Mouse (Mus musculus): ENCODE data around the gene Igsf9. TPM values are rescaled to one million over a fixed set of nuclear protein-coding genes. Genes with fewer than 3 reads are reported as not detected.

The Igsf9 gene
- polyA plus RNA-seq, 1 experiment from 2014 or later = 45.7 TPM

DNA sequence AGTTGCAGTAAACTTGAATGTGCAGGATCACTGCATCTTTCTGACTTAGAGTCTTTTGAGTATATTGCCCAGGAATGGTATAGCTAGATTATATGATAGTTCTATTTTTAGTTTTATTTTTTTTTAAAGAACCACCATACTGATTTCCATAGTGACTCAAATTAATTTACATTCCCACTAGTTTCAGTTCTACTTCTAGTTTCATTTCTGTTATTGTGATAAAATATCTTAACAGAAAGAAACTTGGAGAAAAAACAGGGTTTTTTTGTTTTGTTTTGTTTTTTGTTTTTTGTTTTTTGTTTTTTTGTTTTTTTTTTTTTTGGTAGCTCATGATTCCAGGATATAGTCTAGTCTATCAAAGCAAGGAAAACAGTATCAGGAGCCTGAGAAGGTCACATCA, 8.7 kb upstream of the Igsf9 start:
- no peaks in the 10 kb centered on the region for H3K36me3 ChIP-seq
- no peaks in the 10 kb centered on the region for H3K4me1 ChIP-seq (replicated peaks)
- H3K27ac ChIP-seq (replicated peaks) = no peak overlapping the region
- H3K9me3 ChIP-seq = no peaks in the 10 kb centered on the region
- H3K4me3 ChIP-seq = no peak overlapping the region
- no peak overlapping the region for H3K4me2 ChIP-seq
- H3K27me3 ChIP-seq = no peaks in the 10 kb centered on the region
- ATAC-seq (ENCODE audit: low FRiP score, low read depth) = no peak
- H3K9ac ChIP-seq = no peak overlapping the region

DNA sequence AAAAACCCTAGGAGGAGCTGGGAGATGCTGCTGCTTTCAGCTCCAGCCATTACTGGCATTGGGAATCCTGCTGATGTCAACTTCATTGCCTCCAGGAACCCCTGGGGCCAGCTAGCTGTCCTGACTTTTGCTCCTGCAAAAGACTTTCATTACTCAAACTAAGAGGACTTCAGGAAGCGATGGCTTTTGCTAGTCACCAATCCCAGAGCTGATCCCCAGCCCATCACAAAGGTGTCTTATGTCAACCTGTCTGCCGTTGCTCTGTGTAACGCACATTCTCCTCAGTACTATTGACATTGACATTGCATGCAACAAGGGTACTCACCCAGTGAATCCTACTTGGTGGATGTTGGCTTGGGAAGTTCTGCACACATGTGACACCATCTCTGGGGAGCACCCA, 7.4 kb upstream of the Igsf9 start:
- Histone ChIP-seq H3K27ac (replicated peaks) (no peak overlapping the region), H3K4me1 (replicated peaks) (no peaks in the 10 kb centered on the region), H3K4me2 (no peak overlapping the region), H3K27me3 (no peaks in the 10 kb centered on the region), H3K36me3 (no peaks in the 10 kb centered on the region), H3K9me3 (no peaks in the 10 kb centered on the region), H3K9ac (no peak overlapping the region), H3K4me3 (no peak overlapping the region)
- ATAC-seq (ENCODE audit: low FRiP score, low read depth) = no peak
- WGBS = 85% methylated on average over 3 of the region's 3 CpGs

DNA sequence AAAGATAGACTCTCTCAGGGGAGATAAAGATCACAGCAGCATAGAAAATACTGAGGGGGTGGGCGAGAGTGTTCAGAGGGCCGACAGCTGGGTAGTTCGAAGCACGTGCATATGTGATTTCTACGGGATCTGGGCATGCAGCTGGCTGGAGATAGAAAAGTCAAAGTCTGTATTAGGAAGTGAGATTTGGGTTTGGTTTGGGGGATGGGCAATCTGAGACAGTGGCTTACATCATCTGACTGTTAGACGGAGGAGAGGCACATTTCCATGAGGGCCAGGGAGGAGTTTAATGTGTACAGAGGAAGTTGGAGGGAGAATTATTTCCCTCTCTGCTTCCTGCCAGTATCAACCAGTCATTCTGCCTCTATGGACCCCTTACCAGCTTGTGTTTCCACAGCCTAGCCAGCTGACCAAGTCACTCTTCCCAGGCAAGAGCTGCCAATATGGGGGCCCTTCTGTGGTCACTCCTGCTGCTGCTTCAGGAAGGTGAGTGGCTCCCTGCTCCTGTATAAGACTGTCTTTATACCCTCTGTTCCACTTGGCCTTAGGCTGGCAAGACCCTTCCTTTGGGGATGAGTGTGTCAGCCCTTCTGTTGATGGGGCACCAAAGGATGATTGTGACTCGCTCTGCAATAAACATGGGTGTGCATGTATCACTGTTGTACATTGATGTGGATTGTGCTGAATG, 6.4 kb upstream of the Igsf9 start, which contains the start of gene Slamf9:
Gene Slamf9, plus strand, starts transcription at position 305 of the 688 bp plus-strand sequence.
- H3K27me3 ChIP-seq = no peaks in the 10 kb centered on the region
- H3K4me1 ChIP-seq (replicated peaks) = no peaks in the 10 kb centered on the region
- H3K4me2 ChIP-seq = no peak within 1 kb of the TSS
- 70% methylated on average over 7 of the region's 7 CpGs for WGBS
- ATAC-seq (ENCODE audit: low FRiP score, low read depth) = no peak
- no peaks in the 10 kb centered on the region for H3K36me3 ChIP-seq
- H3K9ac ChIP-seq = no peak within 1 kb of the TSS
- no peak within 1 kb of the TSS for H3K27ac ChIP-seq (replicated peaks)
- H3K9me3 ChIP-seq = no peaks in the 10 kb centered on the region
- no peak within 1 kb of the TSS for H3K4me3 ChIP-seq

DNA sequence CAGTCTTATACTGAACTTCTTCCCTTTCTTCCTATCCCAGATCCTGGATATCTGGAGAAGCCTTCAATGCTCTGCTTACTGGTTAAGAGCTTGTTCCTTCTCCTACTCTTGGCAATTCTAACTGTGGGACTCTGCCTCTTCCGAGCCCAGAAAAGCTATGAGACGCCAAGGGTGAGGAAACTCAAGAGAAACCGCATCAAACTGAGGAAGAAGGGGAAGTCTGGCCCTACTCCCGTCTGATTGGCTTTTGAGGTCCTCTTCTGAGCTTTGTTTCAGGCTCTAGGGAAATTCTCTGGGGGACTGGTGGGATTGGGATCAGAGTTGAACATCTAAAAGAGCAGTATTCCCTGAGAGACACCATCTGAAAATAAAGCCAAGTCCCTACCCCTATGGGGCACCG, 3.6 kb upstream of the Igsf9 start:
- H3K4me2 ChIP-seq = no peak overlapping the region
- no peak for ATAC-seq (ENCODE audit: low FRiP score, low read depth)
- WGBS = 78% methylated on average over 5 of the region's 5 CpGs
- H3K4me1 ChIP-seq (replicated peaks) = peaks cover 15% of the 10 kb centered on the region
- H3K4me3 ChIP-seq = no peak overlapping the region
- no peak overlapping the region for H3K9ac ChIP-seq
- no peaks in the 10 kb centered on the region for H3K36me3 ChIP-seq
- H3K27ac ChIP-seq (replicated peaks) = no peak overlapping the region
- no peaks in the 10 kb centered on the region for H3K9me3 ChIP-seq
- 0 out of 2 replicates have a peak, but pooled peaks cover 4% of the 10 kb centered on the region for H3K27me3 ChIP-seq

DNA sequence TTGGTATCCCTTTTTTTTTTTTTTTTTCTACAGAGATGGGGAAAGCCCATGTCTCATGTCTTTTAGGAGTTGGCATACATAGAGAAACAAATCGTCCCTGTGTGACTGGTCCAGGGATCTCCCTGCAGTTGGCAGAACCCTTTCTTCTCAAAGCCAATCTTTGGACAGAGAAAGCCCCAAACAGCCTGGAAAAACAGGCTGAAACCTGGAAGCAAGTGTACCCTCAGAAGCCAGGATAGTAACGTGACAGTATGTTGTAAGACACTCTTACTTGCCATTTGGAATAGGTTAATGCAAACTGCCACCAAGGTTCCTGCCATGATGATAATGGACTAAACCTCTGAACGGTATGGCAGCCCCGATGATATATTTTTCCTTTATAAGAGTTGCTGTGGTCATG, 1.2 kb upstream of the Igsf9 start:
- Histone ChIP-seq H3K4me3 (no peak overlapping the region), H3K9ac (no peak overlapping the region), H3K4me1 (replicated peaks) (peaks cover 38% of the 10 kb centered on the region), H3K27me3 (0 out of 2 replicates have a peak, but pooled peaks cover 4% of the 10 kb centered on the region), H3K36me3 (no peaks in the 10 kb centered on the region), H3K9me3 (no peaks in the 10 kb centered on the region), H3K27ac (replicated peaks) (no peak overlapping the region), H3K4me2 (no peak overlapping the region)
- ATAC-seq (ENCODE audit: low FRiP score, low read depth) = no peak
- 91% methylated on average over 4 of the region's 4 CpGs for WGBS

DNA sequence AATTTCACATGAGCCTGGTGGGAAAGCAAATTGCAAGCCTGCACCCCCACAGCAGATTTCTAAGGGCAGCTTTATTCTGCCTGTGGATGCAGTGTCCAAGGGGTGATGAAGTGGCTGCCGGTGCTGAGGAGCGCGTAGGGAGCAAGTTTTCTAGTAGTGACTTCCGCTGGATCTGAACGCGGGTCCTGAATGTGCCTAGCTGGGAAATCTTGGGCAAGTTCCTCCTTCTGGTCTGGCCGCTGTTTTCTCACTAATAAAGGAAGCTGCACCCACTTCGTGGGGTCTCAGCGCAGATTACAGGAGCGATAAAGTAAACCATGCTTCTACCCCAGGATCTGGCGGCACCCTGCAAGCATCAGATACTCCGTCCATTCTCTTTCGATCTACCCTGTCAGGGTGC, 477 bp upstream of the Igsf9 start:
- peaks cover 46% of the 10 kb centered on the region for H3K4me1 ChIP-seq (replicated peaks)
- no peak overlapping the region for H3K27ac ChIP-seq (replicated peaks)
- H3K9ac ChIP-seq = peak overlapping the region; percentile 57
- 0 out of 2 replicates have a peak, but pooled peaks cover 4% of the 10 kb centered on the region for H3K27me3 ChIP-seq
- H3K36me3 ChIP-seq = no peaks in the 10 kb centered on the region
- H3K9me3 ChIP-seq = no peaks in the 10 kb centered on the region
- no peak for ATAC-seq (ENCODE audit: low FRiP score, low read depth)
- H3K4me2 ChIP-seq = peak overlapping the region; percentile 86
- WGBS = 25% methylated on average over 13 of the region's 13 CpGs
- peak overlapping the region; percentile 53 for H3K4me3 ChIP-seq

DNA sequence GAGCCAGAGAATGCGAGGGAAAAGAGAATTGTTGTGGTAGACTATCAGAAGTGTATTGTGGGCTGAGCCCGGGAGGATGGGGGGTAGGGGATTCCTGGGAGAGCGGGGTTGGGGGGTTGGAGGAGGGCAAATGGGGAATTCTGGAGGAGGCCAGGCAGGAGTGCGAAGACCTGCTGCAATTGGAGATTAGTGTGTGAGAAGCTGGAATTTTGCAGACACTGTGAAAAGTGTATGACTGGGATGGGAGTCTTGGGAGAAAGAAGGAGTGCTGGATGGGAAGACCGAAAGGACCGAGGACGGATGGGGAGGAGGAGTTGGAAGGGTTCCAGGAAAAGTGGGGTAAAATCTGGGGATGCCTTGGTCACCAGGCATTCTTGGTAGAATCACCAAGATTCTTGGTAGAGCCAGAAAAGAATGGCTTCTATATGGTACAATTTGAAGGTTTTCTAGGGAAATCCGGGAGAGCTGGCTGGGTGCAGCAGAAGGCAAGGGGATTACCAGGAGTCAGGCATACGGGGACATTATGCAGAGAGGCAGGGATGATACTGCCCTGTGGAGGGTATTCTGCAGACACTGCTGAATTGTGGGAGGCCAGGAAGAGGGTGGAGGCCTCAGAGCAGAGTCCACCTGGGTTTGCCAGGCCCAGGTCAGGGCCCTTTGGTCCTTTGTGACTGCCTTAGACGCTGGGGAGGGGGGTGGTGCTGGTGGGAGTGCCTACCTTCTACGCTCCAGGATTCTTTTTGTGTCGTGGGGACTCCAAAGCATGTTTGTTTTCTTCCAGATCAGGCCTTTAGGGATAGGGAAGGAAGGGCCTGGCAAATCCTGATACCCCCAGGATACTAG, 1.2 kb downstream of the Igsf9 start:
- 0 out of 2 replicates have a peak, but pooled peaks cover 4% of the 10 kb centered on the region for H3K27me3 ChIP-seq
- peak overlapping the region; percentile 14 for H3K27ac ChIP-seq (replicated peaks)
- 2% methylated on average over 12 of the region's 12 CpGs for WGBS

DNA sequence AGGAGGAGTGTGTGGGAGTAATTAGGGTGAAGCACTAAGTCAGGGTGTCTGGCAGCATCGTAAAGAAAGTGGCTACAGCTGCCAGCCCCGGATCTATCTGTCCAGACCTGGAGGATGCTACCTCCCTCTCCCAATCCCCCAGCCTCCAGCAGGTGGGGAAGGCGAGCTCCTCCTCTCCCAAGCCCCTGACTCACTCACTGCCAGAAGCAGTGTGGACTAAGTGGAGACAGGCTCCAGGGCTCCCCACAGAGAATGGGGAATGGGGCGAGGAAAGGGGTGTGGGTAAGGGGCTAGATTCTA, 1.7 kb downstream of the Igsf9 start:
- H3K27me3 ChIP-seq = 0 out of 2 replicates have a peak, but pooled peaks cover 4% of the 10 kb centered on the region
- peak overlapping the region; percentile 14; the same call in 1 of the 2 replicates for H3K27ac ChIP-seq (replicated peaks)
- peak overlapping the region; percentile 57 for H3K9ac ChIP-seq
- peak overlapping the region; percentile 53 for H3K4me3 ChIP-seq
- peaks cover 62% of the 10 kb centered on the region for H3K4me1 ChIP-seq (replicated peaks)
- no peaks in the 10 kb centered on the region for H3K36me3 ChIP-seq
- H3K4me2 ChIP-seq = peak overlapping the region; percentile 86
- ATAC-seq (ENCODE audit: low FRiP score, low read depth) = no peak
- 16% methylated on average over 4 of the region's 4 CpGs for WGBS
- H3K9me3 ChIP-seq = no peaks in the 10 kb centered on the region

More for the DNA sequence above, 1.2 kb downstream of the Igsf9 start:
- H3K9ac ChIP-seq = peak overlapping the region; percentile 57
- peak overlapping the region; percentile 86 for H3K4me2 ChIP-seq
- H3K9me3 ChIP-seq = no peaks in the 10 kb centered on the region
- peak overlapping the region; percentile 53 for H3K4me3 ChIP-seq
- no peaks in the 10 kb centered on the region for H3K36me3 ChIP-seq
- peaks cover 62% of the 10 kb centered on the region for H3K4me1 ChIP-seq (replicated peaks)
- 0 out of 2 replicates have a peak, but pooled peaks have one; percentile 0 for ATAC-seq (ENCODE audit: low FRiP score, low read depth)

DNA sequence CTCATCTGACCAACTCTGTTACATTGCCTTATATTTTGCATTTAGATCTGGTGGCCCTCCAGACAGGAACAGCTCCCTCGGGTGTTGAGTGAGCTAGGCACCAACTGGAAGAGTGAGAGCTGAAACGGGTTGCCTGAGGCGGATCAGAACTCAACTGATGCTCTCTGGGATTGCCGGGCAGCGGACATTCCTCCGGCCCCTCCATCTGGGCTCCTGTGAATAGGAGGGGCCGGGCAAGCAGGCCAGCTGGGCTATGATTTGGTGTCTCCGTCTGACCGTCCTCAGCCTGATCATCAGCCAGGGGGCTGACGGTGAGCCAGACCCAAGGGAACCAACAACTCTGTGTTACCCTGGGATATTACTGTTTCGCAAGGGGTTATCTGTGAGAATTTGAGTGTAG, 2.6 kb downstream of the Igsf9 start:
- H3K27ac ChIP-seq (replicated peaks) = no peak overlapping the region
- peak overlapping the region; percentile 53 for H3K4me3 ChIP-seq
- 0 out of 2 replicates have a peak, but pooled peaks cover 4% of the 10 kb centered on the region for H3K27me3 ChIP-seq
- ATAC-seq (ENCODE audit: low FRiP score, low read depth) = no peak
- peaks cover 62% of the 10 kb centered on the region for H3K4me1 ChIP-seq (replicated peaks)
- 30% methylated on average over 11 of the region's 11 CpGs for WGBS
- H3K4me2 ChIP-seq = peak overlapping the region; percentile 86
- H3K9me3 ChIP-seq = no peaks in the 10 kb centered on the region
- peak overlapping the region; percentile 4; the same call in 1 of the 2 replicates for H3K9ac ChIP-seq
- H3K36me3 ChIP-seq = no peaks in the 10 kb centered on the region

DNA sequence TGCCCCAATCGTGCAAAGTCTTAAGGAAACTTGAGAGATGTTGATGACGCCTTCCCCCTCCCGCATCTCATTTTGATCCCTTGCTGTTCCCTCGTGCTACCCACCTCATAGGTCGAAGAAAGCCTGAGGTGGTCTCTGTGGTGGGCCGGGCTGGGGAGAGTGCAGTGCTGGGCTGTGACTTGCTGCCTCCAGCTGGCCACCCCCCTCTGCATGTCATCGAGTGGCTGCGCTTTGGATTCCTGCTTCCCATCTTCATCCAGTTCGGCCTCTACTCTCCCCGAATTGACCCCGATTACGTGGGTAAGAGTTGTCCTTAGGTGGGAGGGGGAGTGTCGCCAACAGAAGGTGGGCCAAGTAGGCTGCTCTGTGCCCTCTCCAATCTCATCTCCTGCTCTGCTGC, 3.1 kb downstream of the Igsf9 start:
- no peaks in the 10 kb centered on the region for H3K9me3 ChIP-seq
- H3K9ac ChIP-seq = peak overlapping the region; percentile 4; the same call in 1 of the 2 replicates
- H3K4me1 ChIP-seq (replicated peaks) = peaks cover 63% of the 10 kb centered on the region
- H3K27ac ChIP-seq (replicated peaks) = no peak overlapping the region
- peak overlapping the region; percentile 53 for H3K4me3 ChIP-seq
- WGBS = 53% methylated on average over 13 of the region's 13 CpGs
- H3K36me3 ChIP-seq = no peaks in the 10 kb centered on the region
- no peak for ATAC-seq (ENCODE audit: low FRiP score, low read depth)
- H3K4me2 ChIP-seq = peak overlapping the region; percentile 86
- 0 out of 2 replicates have a peak, but pooled peaks cover 4% of the 10 kb centered on the region for H3K27me3 ChIP-seq

DNA sequence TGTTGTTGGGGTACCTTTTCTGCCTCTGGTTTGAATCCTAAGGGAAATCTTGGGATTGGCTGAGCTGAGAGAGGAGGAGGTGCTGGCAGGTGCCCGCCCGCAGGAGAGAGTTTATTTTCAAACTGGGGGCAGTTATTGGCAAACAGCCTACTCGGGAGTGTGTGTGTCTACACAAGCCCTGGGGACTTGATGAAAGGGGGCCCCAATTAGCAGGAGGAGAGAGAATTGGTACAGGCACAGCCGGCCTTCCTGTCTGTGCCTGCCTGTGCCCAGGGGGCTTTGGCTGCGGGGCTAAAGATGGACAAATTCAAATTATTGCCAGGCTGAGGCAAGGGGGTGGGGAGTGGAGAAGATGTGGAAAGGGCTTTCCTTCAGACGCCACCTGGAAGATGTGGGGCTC, 4.2 kb downstream of the Igsf9 start:
- Histone ChIP-seq H3K27ac (replicated peaks) (no peak overlapping the region; the same call in 1 of the 2 replicates), H3K36me3 (no peaks in the 10 kb centered on the region), H3K9ac (peak overlapping the region; percentile 30), H3K9me3 (no peaks in the 10 kb centered on the region), H3K4me2 (peak overlapping the region; percentile 86), H3K4me1 (replicated peaks) (peaks cover 73% of the 10 kb centered on the region), H3K4me3 (peak overlapping the region; percentile 14), H3K27me3 (no peaks in the 10 kb centered on the region)
- 11% methylated on average over 6 of the region's 6 CpGs for WGBS
- ATAC-seq (ENCODE audit: low FRiP score, low read depth) = no peak

DNA sequence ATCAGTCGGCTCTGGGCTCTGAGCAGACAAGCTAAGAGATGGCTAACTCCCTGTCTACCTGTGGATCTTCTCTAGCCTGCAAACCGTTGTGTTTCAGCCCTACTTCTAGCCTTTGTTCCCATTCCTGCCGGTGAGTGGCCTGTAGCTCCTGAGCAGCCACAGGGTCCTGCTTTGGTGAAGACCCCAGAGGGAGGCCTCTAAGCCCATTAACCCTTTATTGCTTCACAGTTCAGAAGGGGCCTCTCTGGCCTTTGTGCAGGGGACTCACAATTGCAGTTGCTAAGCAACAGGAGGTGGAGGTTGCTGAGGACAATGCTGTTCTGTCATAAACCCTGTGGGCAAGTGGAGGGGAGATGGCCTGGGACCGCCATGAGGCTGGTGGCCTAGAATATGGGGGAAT, 4.6 kb downstream of the Igsf9 start:
- H3K27ac ChIP-seq (replicated peaks) = no peak overlapping the region; the same call in 1 of the 2 replicates
- WGBS = 12% methylated on average over 4 of the region's 4 CpGs
- H3K4me2 ChIP-seq = peak overlapping the region; percentile 86
- no peaks in the 10 kb centered on the region for H3K27me3 ChIP-seq
- peak overlapping the region; percentile 14 for H3K4me3 ChIP-seq
- no peak for ATAC-seq (ENCODE audit: low FRiP score, low read depth)
- peaks cover 70% of the 10 kb centered on the region for H3K4me1 ChIP-seq (replicated peaks)
- no peaks in the 10 kb centered on the region for H3K9me3 ChIP-seq
- no peaks in the 10 kb centered on the region for H3K36me3 ChIP-seq
- H3K9ac ChIP-seq = peak overlapping the region; percentile 30

All from hindbrain, embryonic 15.5 days (tissue).